Mouse (Mus musculus) thymus, postnatal 14 days (tissue): ENCODE measurements around the gene Scgb1b12.
"Not testable (repeated sequence)": the region's sequence is repeated elsewhere in the genome, so short reads cannot be mapped to it uniquely, and the experiment has no call there.

Experiments used
- DNase-seq: peaks from one replicate; pipeline ENCODE4 v3.0.0; 2021

The Scgb1b12 gene

GRCm38 (mm10) chr7:32333882-32334281 is at the start of gene Scgb1b12:
Scgb1b12 (plus strand) TSS chr7:32334182.
- not testable (repeated sequence) for DNase-seq

GRCm38 (mm10) chr7:32327145-32327544 is 6.8 kb upstream of the Scgb1b12 start, which contains the start of gene Scgb2b12:
Scgb2b12 (minus strand) TSS chr7:32327245.
- not testable (repeated sequence) for DNase-seq
